Mouse (Mus musculus): ENCODE results near the gene Islr.

- TF ChIP-seq POLR2A (IDR thresholded peaks at IDR 0.05; ENCODE audit: extremely low read depth, insufficient read depth, low read length) (no peak), CTCF (IDR thresholded peaks at IDR 0.05; ENCODE audit: low read depth, low read length) (no peak)
Measured at GRCm38 (mm10) chr9:58179390-58179789, 24.7 kb downstream of the Islr start.

Data from liver, adult 2 months (tissue).